ENCODE assay signal across 11 mouse cellular contexts in genomic region chr13:59204506-59204905, GRCm38 (mm10).
"Had no signal": no experiment of that assay in that cellular context is flagged by ENCODE, and none has a peak within 500 bp of the region (broad histone marks: within the 10 kb centered on the region; RNA-seq: fewer than 3 reads in every experiment).

No protein-coding gene starts in this region.

- DNase-seq: gastrocnemius, postnatal 25 days; heart, adult 2 months; heart, postnatal 10 days; heart, postnatal 4 days; kidney, adult 18-20 months; kidney, adult 8-10 months; kidney, postnatal 10 days; kidney, postnatal 25 days; kidney, postnatal 4 days; liver; liver, embryonic 13.5 days had no signal
